Mouse (Mus musculus): ENCODE results near the gene Cryga.
"Not testable (repeated sequence)": the region's sequence is repeated elsewhere in the genome, so short reads cannot be mapped to it uniquely, and the experiment has no call there.

Cryga gene

DNA sequence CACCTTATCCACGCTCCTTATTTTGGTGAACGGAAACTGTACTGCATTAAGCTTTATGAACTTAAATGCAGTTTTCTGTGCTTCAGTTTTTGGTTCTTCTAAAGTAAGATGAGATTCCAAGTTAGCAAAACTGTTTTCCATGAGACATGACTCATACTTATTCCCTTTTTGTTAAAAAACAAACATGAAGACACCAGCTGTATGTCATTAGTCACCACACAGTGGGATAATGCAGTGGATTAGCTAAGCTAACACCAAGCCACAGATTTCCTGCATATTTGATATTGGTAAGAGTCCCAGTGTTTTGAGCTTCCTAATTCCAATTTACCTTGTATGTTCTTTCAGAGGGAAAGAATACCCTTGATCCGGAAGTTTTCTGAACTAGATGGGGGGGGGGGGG lies 11.6 kb downstream of the Cryga start:
- ATAC-seq (ENCODE audit: low TSS enrichment), result peak; percentile 73

DNA sequence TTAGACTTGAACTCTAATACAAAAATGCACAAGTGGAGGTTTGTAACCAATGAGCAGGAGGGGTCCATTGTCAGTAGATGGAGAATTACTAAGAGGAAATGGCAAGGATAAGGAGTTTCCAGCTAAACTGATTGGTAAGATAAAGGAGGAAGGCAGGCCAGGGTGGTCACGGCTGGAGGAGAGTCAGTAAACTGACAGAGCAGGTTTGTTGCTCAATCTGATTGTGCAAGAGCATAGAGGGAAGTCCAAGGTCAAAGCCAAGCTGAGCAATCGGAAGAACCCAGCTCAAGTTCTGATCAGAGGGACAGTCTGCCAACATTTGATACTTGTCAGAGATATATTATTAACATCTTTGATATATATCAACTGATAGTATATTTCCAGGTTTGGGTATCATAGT lies 12.8 kb downstream of the Cryga start:
- no peak for ATAC-seq (ENCODE audit: low TSS enrichment)

DNA sequence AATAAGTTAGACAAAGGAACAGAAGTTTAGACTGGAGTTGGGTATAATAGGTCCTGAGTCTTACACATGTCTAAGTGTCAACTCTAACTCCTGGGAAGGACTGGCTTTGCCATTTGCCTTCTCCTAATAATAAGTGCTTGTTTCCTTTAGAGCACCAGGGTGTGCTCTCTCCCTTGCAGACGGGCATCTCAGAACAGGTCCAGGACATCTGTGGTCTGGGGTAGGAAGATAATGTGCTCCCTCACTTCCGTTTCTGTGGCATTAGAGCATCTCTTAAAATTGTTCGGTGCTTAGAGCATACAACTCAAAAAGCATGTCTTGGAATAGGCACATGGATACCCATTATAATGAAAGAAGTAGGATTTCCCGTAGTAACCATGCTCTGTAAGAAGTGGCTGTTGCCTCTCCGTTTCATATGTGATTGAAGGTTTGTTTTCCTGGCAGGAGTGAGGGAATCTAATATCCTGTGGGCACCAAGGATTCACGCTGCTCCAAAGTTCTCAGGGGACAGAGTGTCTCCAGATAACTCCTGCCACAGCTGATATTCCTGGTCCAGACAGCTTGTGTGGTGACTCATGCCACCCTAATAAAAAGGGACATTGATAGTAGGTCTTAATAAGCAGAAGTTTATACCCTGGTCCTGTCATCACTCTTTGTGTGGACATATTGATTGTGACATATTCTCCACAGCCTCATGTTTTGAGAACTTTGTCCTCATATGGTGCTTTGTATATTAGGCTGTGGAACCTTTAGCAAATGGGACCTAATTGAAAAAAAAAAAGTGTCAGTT lies 14.4 kb downstream of the Cryga start:
- no peak for ATAC-seq (ENCODE audit: low TSS enrichment)

DNA sequence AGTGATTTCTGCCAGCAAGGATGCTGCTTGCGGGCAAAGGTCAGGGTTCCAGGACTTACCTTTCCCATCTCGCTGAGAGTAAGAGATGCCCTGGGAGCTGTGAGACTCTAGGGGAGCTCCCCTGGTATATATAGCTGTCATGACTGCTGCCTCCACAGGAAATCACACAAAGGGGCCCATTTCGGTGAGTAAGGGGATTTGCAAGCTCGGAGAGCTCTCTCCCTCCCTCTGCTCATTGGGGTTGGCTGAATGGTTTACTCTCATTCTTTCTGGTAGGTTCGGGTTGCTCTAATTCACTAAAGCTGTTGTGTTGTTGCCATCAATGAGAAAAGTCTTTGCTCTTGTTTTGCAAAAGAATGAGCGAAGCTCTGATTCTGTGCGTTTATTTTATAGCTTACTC lies 21.0 kb downstream of the Cryga start, which contains the start of gene Crygb:
Gene Crygb, minus strand, starts transcription at position 101 of the 400 bp plus-strand sequence.
- no peak for ATAC-seq (ENCODE audit: low TSS enrichment)

DNA sequence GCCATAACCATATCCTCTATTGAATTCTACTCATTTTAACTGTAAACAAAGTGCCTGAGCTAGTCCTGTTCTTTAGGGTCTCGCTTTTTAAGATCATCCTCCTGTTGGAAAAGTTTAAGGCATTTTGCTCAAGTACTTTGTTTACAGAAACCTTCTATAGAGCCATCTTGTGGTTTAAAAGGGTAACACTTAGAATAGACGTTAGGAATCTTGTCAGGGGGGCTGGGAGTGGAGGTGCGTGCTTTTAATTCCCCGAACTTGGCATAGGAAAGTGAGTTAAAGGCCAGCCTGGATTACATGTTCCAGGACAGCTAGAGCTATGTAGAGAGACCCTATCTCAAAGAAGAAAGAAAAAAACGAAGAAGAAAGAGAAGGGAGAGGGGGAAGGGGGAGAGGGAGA lies 27.6 kb downstream of the Cryga start:
- peak; percentile 59 for ATAC-seq (ENCODE audit: low TSS enrichment)

DNA sequence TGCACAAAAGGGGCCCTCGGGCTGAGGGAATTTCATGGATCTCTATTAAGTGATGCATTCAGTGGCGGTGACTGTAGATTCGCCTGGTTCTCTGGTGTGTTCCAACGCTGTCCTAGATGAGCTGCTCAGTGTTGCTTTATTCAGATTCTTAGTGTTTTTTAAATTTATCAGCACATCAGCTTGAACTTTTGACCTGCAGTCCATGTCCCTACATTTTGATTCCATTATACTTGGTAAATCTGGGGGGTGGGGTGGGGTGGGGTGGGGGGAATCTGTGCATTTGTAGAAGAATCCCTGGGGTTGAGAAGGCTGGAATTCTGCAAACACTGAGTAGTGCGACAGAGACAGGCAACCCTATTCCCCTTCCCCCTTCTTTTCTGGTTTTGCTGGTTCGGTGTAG lies 29.6 kb downstream of the Cryga start, which contains the start of gene Crygc:
Gene Crygc, minus strand, starts transcription at position 101 of the 400 bp plus-strand sequence.
- no peak for ATAC-seq (ENCODE audit: low TSS enrichment)

DNA sequence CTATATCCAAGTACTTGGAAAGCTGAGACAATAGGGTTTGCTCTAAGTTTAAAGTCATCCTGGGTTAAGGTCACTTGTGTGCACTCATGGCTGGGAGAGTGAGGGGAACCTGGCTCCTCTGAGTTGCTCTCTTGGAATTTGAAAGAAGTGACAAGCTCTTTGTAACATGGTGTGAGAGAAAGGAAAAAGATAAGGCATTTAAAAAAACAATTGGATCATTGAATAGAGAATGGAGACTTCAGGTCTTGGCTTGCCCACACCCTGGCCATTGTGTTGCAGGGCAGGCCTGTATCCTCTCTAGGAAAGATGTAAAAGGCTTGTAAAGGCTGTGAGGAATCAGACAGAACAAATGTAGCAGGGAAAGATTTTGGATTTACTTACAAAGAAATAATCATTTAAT lies 35.3 kb downstream of the Cryga start:
- no peak for ATAC-seq (ENCODE audit: low TSS enrichment)

DNA sequence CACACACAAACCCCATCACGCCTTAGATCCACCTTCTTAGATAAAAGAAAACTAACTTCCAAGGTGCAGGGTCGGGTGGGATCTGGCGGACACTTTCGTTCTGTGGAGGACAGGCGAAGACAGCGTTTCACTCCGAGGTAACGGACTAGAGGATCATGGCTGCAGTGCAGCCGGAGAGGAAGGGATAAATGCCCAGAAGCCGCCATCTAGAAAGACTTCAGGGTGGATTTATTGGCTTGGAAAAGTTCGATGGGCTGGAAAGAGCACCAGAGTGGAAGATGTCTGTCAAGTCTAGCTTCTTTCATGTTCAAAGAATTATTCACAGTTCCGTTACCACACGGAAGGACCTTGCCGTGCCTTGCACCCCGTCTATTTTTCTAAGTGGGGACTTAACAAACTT lies 39.0 kb downstream of the Cryga start:
- ATAC-seq (ENCODE audit: low TSS enrichment), result no peak

DNA sequence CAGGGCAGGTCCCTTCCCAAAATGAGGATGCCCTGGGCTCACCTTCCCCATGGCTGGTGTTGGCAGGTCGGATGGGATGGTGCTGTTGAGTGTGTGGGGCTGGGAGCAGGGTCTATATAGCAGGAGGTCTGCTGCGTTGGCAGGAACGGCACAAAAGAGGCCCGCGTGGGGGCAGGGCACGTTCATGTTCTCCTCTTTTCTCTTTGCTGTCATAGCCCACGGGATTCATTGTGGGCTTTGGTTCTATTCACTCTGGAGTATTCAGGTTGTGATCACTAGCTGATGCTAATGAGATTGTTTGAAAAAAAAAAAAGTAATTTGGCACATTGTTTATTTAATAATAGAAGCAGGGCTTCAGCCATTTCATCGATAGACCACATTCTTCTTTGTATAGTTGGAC lies 39.8 kb downstream of the Cryga start, which contains the start of gene Crygd:
Gene Crygd, minus strand, starts transcription at position 101 of the 400 bp plus-strand sequence.
- no peak for ATAC-seq (ENCODE audit: low TSS enrichment)

DNA sequence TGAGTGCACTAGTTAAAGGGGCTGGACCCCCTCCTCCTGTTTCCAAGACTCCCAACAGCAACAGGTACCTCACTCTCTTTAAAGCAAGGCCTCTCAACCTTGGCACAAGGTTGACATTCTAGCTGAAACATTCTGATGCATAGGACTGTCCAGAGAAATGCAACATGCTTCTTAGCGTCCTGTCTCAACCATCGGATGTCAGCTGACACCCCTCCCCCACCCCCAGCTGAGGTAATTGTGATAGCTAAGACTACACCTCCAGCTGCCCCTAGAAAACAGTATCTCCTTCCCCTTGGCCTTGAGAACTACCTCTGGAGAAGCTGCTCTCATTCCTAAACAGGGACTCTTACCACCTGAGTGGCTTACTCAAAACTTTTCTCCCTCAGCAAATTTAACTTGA lies 51.0 kb downstream of the Cryga start:
- no peak for ATAC-seq (ENCODE audit: low TSS enrichment)

DNA sequence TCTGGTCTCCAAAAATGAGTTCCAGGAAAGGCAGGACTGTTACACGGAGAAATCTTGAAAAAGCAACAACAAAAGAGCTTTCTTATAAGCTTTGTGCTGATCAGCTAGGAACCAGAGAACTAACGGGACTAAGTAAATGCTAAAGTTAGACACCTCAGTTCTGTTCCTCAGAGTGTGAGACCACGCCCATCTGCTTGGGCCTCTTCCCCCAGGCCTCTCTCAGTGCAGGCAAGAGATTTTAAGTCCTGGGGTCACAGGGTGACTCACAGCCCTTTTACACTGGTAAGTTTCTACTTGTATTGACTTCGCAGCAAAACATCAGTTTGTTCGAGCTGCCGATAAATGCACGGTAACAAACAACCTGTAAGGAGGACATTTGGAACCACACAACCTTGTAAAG lies 51.5 kb downstream of the Cryga start:
- no peak for ATAC-seq (ENCODE audit: low TSS enrichment)

DNA sequence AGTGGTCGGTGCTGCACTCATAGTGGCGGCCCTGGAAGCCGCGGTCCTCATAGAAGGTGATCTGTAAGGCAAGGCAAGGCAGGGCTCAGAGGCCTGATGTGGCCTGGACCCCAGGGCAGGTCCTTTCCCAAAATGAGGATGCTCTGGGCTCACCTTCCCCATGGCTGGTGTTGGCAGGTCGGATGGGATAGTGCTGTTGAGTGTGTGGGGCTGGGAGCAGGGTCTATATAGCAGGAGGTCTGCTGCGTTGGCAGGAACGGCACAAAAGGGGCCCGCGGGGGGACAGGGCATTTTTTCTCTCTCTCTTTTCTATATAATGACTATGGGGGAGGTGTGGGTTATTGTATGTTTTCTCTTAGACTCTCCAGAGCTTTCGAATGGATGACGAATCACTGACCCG lies 52.2 kb downstream of the Cryga start, which contains the start of gene Cryge:
Gene Cryge, minus strand, starts transcription at position 198 of the 400 bp plus-strand sequence.
- not testable (repeated sequence) for ATAC-seq (ENCODE audit: low TSS enrichment)

All from frontal cortex, adult (tissue).